Mouse (Mus musculus): ENCODE data around the gene Cacnb1. TPM values are rescaled to one million over a fixed set of nuclear protein-coding genes. Genes with fewer than 3 reads are reported as not detected.

The Cacnb1 gene
- polyA plus RNA-seq (2017; shearing (Covaris generic)), result 10 to 100 TPM; 14.4 to 17.8 TPM

GRCm38 (mm10) chr11:98022555-98023371 is at the start of gene Cacnb1:
Gene Cacnb1 (minus strand): TSS chr11:98023034.

GRCm38 (mm10) chr11:98052989-98053834 is 30.4 kb upstream of the Cacnb1 start, which contains the start of gene Stac2:
Gene Stac2 (minus strand): TSS chr11:98053462.

GRCm38 (mm10) chr11:98026570-98027296 is 3.9 kb upstream of the Cacnb1 start, which contains the start of gene Rpl19:
Gene Rpl19 (plus strand): TSS chr11:98026710.

GRCm38 (mm10) chr11:97995564-97996288 is 27.1 kb downstream of the Cacnb1 start, which contains the start of gene Arl5c:
Gene Arl5c (minus strand): TSS chr11:97996181.

GRCm38 (mm10) chr11:97985727-97986677 is 36.8 kb downstream of the Cacnb1 start, which contains the start of gene Plxdc1:
Gene Plxdc1 (minus strand): TSS chr11:97986444.

Other genes with a start within 250 kb of the Cacnb1 start
- not detected for gene 1700001P01Rik, start 247.1 kb downstream of the Cacnb1 start, polyA plus RNA-seq (2017; shearing (Covaris generic))
- 100 to 1,000 TPM; 323 to 371 TPM for gene Rpl23, start 240.6 kb downstream of the Cacnb1 start, polyA plus RNA-seq (2017; shearing (Covaris generic))
- gene Lasp1, start 224.0 kb downstream of the Cacnb1 start, polyA plus RNA-seq (2017; shearing (Covaris generic)), result 100 to 1,000 TPM; 175 to 203 TPM
- gene B230217C12Rik, start 182.3 kb downstream of the Cacnb1 start, polyA plus RNA-seq (2017; shearing (Covaris generic)), result 1 to 10 TPM in 1 of 2 experiments, under 1 TPM in 1; 0.91 to 1.3 TPM
- gene Fbxo47, start 138.9 kb downstream of the Cacnb1 start, polyA plus RNA-seq (2017; shearing (Covaris generic)), result 1 to 10 TPM in 1 of 2 experiments, under 1 TPM in 1; 0.76 to 1.6 TPM
- gene Plxdc1, start 36.6 kb downstream of the Cacnb1 start, polyA plus RNA-seq (2017; shearing (Covaris generic)), result 1 to 10 TPM; 2.5 to 2.8 TPM
- gene Arl5c, start 26.9 kb downstream of the Cacnb1 start, polyA plus RNA-seq (2017; shearing (Covaris generic)), result 10 to 100 TPM; 61.8 to 75.6 TPM
- gene Rpl19, start 3.7 kb upstream of the Cacnb1 start, polyA plus RNA-seq (2017; shearing (Covaris generic)), result 1,000 to 10,000 TPM; 1,296 to 1,506 TPM
- under 1 TPM in 1 of 2 experiments, not detected in 1; 0.48 TPM for gene Stac2, start 30.4 kb upstream of the Cacnb1 start, polyA plus RNA-seq (2017; shearing (Covaris generic))
- 10 to 100 TPM; 26.0 to 32.3 TPM for gene Fbxl20, start 127.4 kb upstream of the Cacnb1 start, polyA plus RNA-seq (2017; shearing (Covaris generic))
- 10 to 100 TPM; 35.7 to 41.7 TPM for gene Med1, start 170.3 kb upstream of the Cacnb1 start, polyA plus RNA-seq (2017; shearing (Covaris generic))
- 10 to 100 TPM; 17.4 to 22.9 TPM for gene Cdk12, start 180.0 kb upstream of the Cacnb1 start, polyA plus RNA-seq (2017; shearing (Covaris generic))

Data from inflammation-experienced regulatory T-cells (primary cell).